Mouse (Mus musculus) mouse trophoblast stem cell (cell line): ENCODE data around the gene Nphs1.

Experiments
- in situ Hi-C, 2 experiments: fragments of 300-500 bp; cut with MseI, MboI; formaldehyde crosslinking; loops; 2 replicates in 1 of 2; 3 replicates in 1 of 2; pipeline ENCODE4 v1.15.1; 2025

The Nphs1 gene

GRCm38 (mm10) chr7:30457629-30458330 lies at the start of gene Nphs1, which contains the start of gene Kirrel2:
TSS of gene Nphs1 (plus strand) at chr7:30458315.
TSS of gene Kirrel2 (minus strand) at chr7:30457690.
- in situ Hi-C loops = no loop called here

- in situ Hi-C loops = no loop called here
These were observed 49.5 kb upstream of the Nphs1 start for GRCm38 (mm10) chr7:30408639-30409038.

GRCm38 (mm10) chr7:30409789-30410188 lies 48.3 kb upstream of the Nphs1 start:
- in situ Hi-C loops = no loop called here

- in situ Hi-C loops = no loop called here
These were observed 47.1 kb upstream of the Nphs1 start for GRCm38 (mm10) chr7:30411023-30411422.

- in situ Hi-C loops = no loop called here
These were observed 45.4 kb upstream of the Nphs1 start for GRCm38 (mm10) chr7:30412735-30413147.

- in situ Hi-C loops = no loop called here
These were observed 44.5 kb upstream of the Nphs1 start, which contains the start of gene Tyrobp for GRCm38 (mm10) chr7:30413596-30413995. TSS of gene Tyrobp (plus strand) at chr7:30413760.

GRCm38 (mm10) chr7:30417856-30418255 lies 40.3 kb upstream of the Nphs1 start:
- in situ Hi-C loops = no loop called here

GRCm38 (mm10) chr7:30419561-30420499 lies 38.3 kb upstream of the Nphs1 start, which contains the start of gene Hcst:
TSS of gene Hcst (minus strand) at chr7:30419854.
- in situ Hi-C loops = no loop called here

GRCm38 (mm10) chr7:30420673-30421072 lies 37.4 kb upstream of the Nphs1 start:
- in situ Hi-C loops = no loop called here

GRCm38 (mm10) chr7:30421175-30421889 lies 36.8 kb upstream of the Nphs1 start, which contains the start of gene Nfkbid:
TSS of gene Nfkbid (plus strand) at chr7:30421732.
- in situ Hi-C loops = no loop called here

GRCm38 (mm10) chr7:30421890-30422435 lies 36.2 kb upstream of the Nphs1 start:
- in situ Hi-C loops = no loop called here

GRCm38 (mm10) chr7:30422560-30422959 lies 35.6 kb upstream of the Nphs1 start:
- in situ Hi-C loops = no loop called here

- in situ Hi-C loops = no loop called here
These were observed 35.0 kb upstream of the Nphs1 start for GRCm38 (mm10) chr7:30423071-30423641.

GRCm38 (mm10) chr7:30429327-30429726 lies 28.8 kb upstream of the Nphs1 start:
- in situ Hi-C loops = no loop called here

- in situ Hi-C loops = loop anchor here in 1 of 2 experiments (10.0 kb wide), 1 partner anchor 85 kb away; no protein-coding TSS in a partner anchor
These were observed 27.9 kb upstream of the Nphs1 start for GRCm38 (mm10) chr7:30430191-30430590.

GRCm38 (mm10) chr7:30431793-30432192 lies 26.3 kb upstream of the Nphs1 start:
- in situ Hi-C loops = loop anchor here in 1 of 2 experiments (10.0 kb wide), 1 partner anchor 87 kb away; no protein-coding TSS in a partner anchor

GRCm38 (mm10) chr7:30434238-30434637 lies 23.9 kb upstream of the Nphs1 start:
- in situ Hi-C loops = loop anchor here in 1 of 2 experiments (10.0 kb wide), 1 partner anchor 89 kb away; no protein-coding TSS in a partner anchor

- in situ Hi-C loops = loop anchor here (5.0 to 10.0 kb wide), 2 partner anchors 38 to 90 kb away; no protein-coding TSS in a partner anchor
These were observed 23.4 kb upstream of the Nphs1 start for GRCm38 (mm10) chr7:30434701-30435100.

- in situ Hi-C loops = loop anchor here (5.0 to 10.0 kb wide), 2 partner anchors 37 to 90 kb away; no protein-coding TSS in a partner anchor
These were observed 23.0 kb upstream of the Nphs1 start for GRCm38 (mm10) chr7:30435156-30435555.

- in situ Hi-C loops = loop anchor here (5.0 to 10.0 kb wide), 2 partner anchors 35 to 92 kb away; no protein-coding TSS in a partner anchor
These were observed 21.2 kb upstream of the Nphs1 start for GRCm38 (mm10) chr7:30436879-30437278.
